Mouse (Mus musculus): ENCODE measurements around the gene Gramd1b.

DNA sequence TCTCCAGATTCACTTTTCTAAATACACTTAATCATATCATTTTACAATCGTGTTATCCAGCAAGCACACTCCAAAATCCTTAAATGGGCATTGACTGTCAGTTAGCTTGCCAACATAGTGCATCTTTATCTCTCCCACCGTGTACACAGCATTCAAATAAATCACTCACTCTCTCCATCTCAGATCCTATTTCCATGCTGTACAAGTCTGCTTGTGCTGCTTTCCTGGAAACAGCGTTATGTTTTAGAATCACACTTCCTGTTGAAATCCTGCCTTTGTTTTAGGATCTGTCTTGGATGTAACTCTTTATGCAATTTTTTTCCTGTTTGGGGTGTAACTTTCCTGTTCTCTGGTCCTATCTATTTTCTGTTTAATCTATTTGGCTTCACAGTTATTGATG is 278.7 kb downstream of the Gramd1b start:
- TF ChIP-seq CTCF (IDR thresholded peaks at IDR 0.05) (no peak), EP300 (IDR thresholded peaks at IDR 0.05) (peak; percentile 96)
